ENCODE assay signal across 10 mouse cellular contexts in genomic region chr19:25407887-25408236, GRCm38 (mm10).
A peak's percentile ranks its signal among the peaks of the same experiment; 100 is the strongest.
DNase-seq lines count a peak whose midpoint lies in the region; ATAC-seq and TF ChIP-seq lines count a peak whose summit lies in the region.
"Had no signal": no experiment of that assay in that cellular context is flagged by ENCODE, and none has a peak within 500 bp of the region (broad histone marks: within the 10 kb centered on the region; RNA-seq: fewer than 3 reads in every experiment).

No protein-coding gene starts in this region.

- no peak for ATAC-seq in embryonic facial prominence, embryonic 12.5 days (ENCODE audit: insufficient number of reproducible peaks, insufficient read depth, low FRiP score, low TSS enrichment)
- ATAC-seq in hindbrain, postnatal 0 days = no peak
- no peak for ATAC-seq in liver, embryonic 16.5 days (ENCODE audit: low read depth)
- no peak for ATAC-seq in granulocyte monocyte progenitor cell, adult 5-6 weeks (replicated peaks; ENCODE audit: poor library complexity, severe bottlenecking)

- peaks cover 26% of the 10 kb centered on the region for H3K4me1 ChIP-seq in embryonic facial prominence, embryonic 12.5 days
- peaks cover 6% of the 10 kb centered on the region; the same call in 1 of the 2 replicates for H3K4me1 ChIP-seq in hindbrain, postnatal 0 days (ENCODE audit: insufficient read depth, low read length)
- no peaks in the 10 kb centered on the region for H3K4me1 ChIP-seq in liver, embryonic 16.5 days (ENCODE audit: control insufficient read depth, low read depth, low read length)

- intact Hi-C loops in left cerebral cortex, postnatal 36 days (cut with DNase I) = no loop called here

- peak overlapping the region; percentile 90 for H3K27ac ChIP-seq in embryonic facial prominence, embryonic 12.5 days
- H3K27ac ChIP-seq in hindbrain, postnatal 0 days = no peak overlapping the region; the same call in 1 of the 2 replicates
- H3K27ac ChIP-seq in liver, embryonic 16.5 days (ENCODE audit: low read length) = no peak overlapping the region; the same call in 1 of the 2 replicates

- no peak for TF ChIP-seq CTCF in hindbrain, postnatal 0 days (IDR thresholded peaks at IDR 0.05; ENCODE audit: low read depth)

- H3K27me3 ChIP-seq in embryonic facial prominence, embryonic 12.5 days = no peaks in the 10 kb centered on the region
- H3K27me3 ChIP-seq in hindbrain, postnatal 0 days (ENCODE audit: insufficient read depth, low read length) = no peaks in the 10 kb centered on the region
- H3K27me3 ChIP-seq in liver, embryonic 16.5 days (ENCODE audit: control insufficient read depth, insufficient read depth, low read depth, low read length) = peaks cover 20% of the 10 kb centered on the region

- DNase-seq in kidney, adult 8-10 months = peak; percentile 35 to 55
- DNase-seq in kidney, adult 18-20 months = no peak
- no peak for DNase-seq in hindbrain, postnatal 0 days (ENCODE audit: low spot score)
- no peak for DNase-seq in left cerebral cortex, postnatal 36 days (ENCODE audit: low spot score in 2 of 2)
- DNase-seq in layer of hippocampus, postnatal 10 days (ENCODE audit: low spot score in 2 of 2) = no peak
- DNase-seq: gastrocnemius, postnatal 10 days had no signal

- peak overlapping the region; percentile 92 for H3K4me2 ChIP-seq in embryonic facial prominence, embryonic 12.5 days (replicated peaks)
- H3K4me2 ChIP-seq in hindbrain, postnatal 0 days (ENCODE audit: low read depth, low read length) = peak overlapping the region; percentile 65
- peak overlapping the region; percentile 50 for H3K4me2 ChIP-seq in liver, embryonic 16.5 days (ENCODE audit: low read depth, low read length)

- peak overlapping the region; percentile 44 for H3K4me3 ChIP-seq in embryonic facial prominence, embryonic 12.5 days
- H3K4me3 ChIP-seq in hindbrain, postnatal 0 days (ENCODE audit: low read length) = peak overlapping the region; percentile 28; the same call in 1 of the 2 replicates
- H3K4me3 ChIP-seq in liver, embryonic 16.5 days (ENCODE audit: low read depth, low read length) = peak overlapping the region; percentile 52

- no peaks in the 10 kb centered on the region for H3K9me3 ChIP-seq in embryonic facial prominence, embryonic 12.5 days
- no peaks in the 10 kb centered on the region for H3K9me3 ChIP-seq in hindbrain, postnatal 0 days (ENCODE audit: low read length)
- no peaks in the 10 kb centered on the region for H3K9me3 ChIP-seq in liver, embryonic 16.5 days (replicated peaks; ENCODE audit: control insufficient read depth, low read length)
- H3K9me3 ChIP-seq: midbrain, embryonic 10.5 days had no signal

- peaks cover 29% of the 10 kb centered on the region for H3K36me3 ChIP-seq in embryonic facial prominence, embryonic 12.5 days
- H3K36me3 ChIP-seq in hindbrain, postnatal 0 days (ENCODE audit: insufficient read depth, low read length) = no peaks in the 10 kb centered on the region; the same call in 1 of the 2 replicates
- H3K36me3 ChIP-seq in liver, embryonic 16.5 days (ENCODE audit: control insufficient read depth, insufficient read depth) = peaks cover 2% of the 10 kb centered on the region; the same call in 1 of the 2 replicates

- H3K9ac ChIP-seq in embryonic facial prominence, embryonic 12.5 days = no peak overlapping the region
- no peak overlapping the region for H3K9ac ChIP-seq in hindbrain, postnatal 0 days (replicated peaks; ENCODE audit: low read length)
- H3K9ac ChIP-seq in liver, embryonic 16.5 days (ENCODE audit: low read depth, low read length) = no peak overlapping the region; the same call in 1 of the 2 replicates

- 17% methylated on average over 6 of the region's 6 CpGs for WGBS in embryonic facial prominence, embryonic 12.5 days
- WGBS in hindbrain, postnatal 0 days = 36% methylated on average over 6 of the region's 6 CpGs
- 6% methylated on average over 6 of the region's 6 CpGs for WGBS in liver, embryonic 16.5 days (ENCODE audit: insufficient replicate concordance)

Comparison
In these comparisons a context has a peak if more than half of its experiments do, and no peak if none do; other contexts are left out.
1. DNase-seq: peak in kidney, adult 8-10 months (2 of 2); none in kidney, adult 18-20 months (single experiment), hindbrain, postnatal 0 days (single experiment), left cerebral cortex, postnatal 36 days (0 of 2) and layer of hippocampus, postnatal 10 days (0 of 2).
2. Peak in every context shown above with its lines, with median percentiles within 50 percentile points of each other: H3K4me2 ChIP-seq and H3K4me3 ChIP-seq.